Mouse (Mus musculus): ENCODE results near the gene Lrrc8a. TPM values are rescaled to one million over a fixed set of nuclear protein-coding genes. Genes with fewer than 3 reads are reported as not detected.
A peak's percentile ranks its signal among the peaks of the same experiment; 100 is the strongest.

Lrrc8a gene
- 30.6 and 43.0 TPM in 2 replicates for polyA plus RNA-seq (2016; fragmentation: Nextera tagmentation; extraction: Ambion mirVana)

DNA sequence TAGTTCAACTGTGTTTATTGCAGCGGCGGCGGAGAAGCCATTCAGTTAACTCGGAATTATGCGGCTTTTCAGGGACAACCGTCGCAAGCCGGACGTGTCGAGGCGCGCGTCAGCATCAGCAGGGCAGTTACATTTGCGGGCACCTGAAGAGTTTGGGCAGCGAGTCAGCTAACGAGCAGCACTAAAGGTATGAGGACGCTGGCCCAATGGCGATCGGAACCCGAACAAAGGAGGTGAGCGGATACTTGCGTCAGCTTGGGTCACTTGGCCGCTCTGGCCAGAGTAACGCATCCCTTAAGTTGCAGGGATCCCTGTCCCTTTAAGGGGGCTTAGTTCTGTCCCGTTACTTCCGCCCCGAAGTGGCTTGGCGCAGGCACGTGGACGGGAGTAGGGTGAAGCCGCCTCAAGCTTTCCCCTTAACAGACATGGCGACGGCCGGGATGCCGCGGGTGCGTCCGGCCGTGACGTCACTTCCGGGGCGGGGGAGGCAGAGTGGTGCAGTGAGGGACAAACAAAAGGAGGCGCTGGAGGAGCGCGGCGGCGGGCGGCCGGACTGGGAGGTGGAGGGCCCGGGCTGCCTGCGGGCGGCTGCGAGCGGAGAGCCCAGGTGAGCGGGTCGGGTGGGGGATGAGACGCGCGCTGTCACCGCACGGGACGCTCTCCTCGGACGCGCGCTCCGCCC, at the start of gene Lrrc8a:
Lrrc8a (plus strand) TSS at position 517 of the 682 bp plus-strand sequence.
- peaks cover 33% of the 10 kb centered on the region for H3K4me1 ChIP-seq
- peak within 1 kb of the TSS; percentile 83 for H3K9ac ChIP-seq
- H3K4me3 ChIP-seq, result peak within 1 kb of the TSS; percentile 89
- peak; percentile 94 for ATAC-seq (ENCODE audit: low FRiP score, low read depth)
- H3K9me3 ChIP-seq, result no peaks in the 10 kb centered on the region
- H3K4me2 ChIP-seq (replicated peaks), result peak within 1 kb of the TSS; percentile 94
- H3K27me3 ChIP-seq (replicated peaks), result no peaks in the 10 kb centered on the region
- H3K36me3 ChIP-seq, result peaks cover 28% of the 10 kb centered on the region
- under 1% methylated on average over 67 of the region's 67 CpGs for WGBS
- peak within 1 kb of the TSS; percentile 83 for H3K27ac ChIP-seq

DNA sequence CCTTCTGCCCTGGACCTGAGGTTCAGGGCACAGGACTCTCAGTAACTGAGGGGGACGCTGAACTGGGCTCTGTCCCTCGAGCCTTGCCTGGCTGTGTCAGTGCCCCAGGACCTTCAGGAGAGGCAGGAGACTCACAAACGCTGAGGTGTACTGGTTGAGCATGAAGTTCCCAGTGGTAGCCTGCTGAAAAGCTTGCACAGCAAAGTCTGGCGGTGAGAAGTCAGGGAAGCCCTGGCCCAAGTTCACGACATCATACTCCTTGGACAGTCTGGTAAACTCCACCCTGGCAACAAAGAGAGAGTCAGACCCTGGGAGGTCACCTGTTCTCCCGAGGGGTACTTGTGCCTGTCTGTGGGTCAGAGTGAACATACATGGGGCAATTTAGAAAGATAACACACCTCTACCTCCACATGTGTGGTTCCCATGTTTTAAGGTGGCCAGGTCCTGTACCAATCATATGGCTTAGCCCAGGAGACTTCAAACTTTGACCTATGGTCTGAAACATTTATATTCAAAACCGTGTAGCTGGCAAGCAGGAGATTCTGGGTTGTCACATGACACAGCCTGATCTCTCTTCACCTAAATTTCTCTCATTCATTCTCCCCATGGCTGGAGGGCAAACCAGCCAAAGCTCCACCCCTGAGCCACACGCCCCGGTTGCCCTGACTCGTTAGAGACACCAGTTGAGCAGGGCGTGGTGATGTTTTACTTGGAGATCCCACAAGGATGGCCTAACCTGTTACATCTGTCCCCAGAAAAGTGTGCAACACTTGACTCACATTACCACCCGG, 45.5 kb upstream of the Lrrc8a start:
- Histone ChIP-seq H3K27ac (no peak overlapping the region), H3K9ac (no peak overlapping the region), H3K36me3 (no peaks in the 10 kb centered on the region; the same call in 1 of the 2 replicates), H3K27me3 (replicated peaks) (no peaks in the 10 kb centered on the region), H3K4me2 (replicated peaks) (no peak overlapping the region), H3K4me1 (no peaks in the 10 kb centered on the region), H3K9me3 (no peaks in the 10 kb centered on the region), H3K4me3 (no peak overlapping the region)
- ATAC-seq (ENCODE audit: low FRiP score, low read depth), result no peak
- WGBS, result 90% methylated on average over 12 of the region's 12 CpGs

DNA sequence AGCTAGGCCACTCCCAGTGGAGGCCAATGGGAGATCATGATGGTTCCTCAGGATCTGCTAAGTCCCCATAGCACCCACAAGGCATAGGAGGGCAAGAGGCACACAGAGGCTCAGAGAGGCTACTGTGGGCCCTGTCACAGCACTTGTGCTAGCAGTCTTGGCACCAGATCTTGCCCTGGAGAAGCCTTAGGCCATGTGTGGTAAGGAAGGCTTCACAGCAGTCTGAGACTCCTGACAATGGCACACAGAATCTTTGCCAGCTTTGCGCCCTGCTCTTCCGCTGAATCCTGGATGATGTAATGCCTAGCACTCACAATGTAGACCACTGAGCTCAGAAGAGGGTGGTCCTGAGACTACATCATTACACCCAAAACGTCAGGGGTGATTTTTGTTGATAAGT, 42.9 kb upstream of the Lrrc8a start:
- H3K27me3 ChIP-seq (replicated peaks), result no peaks in the 10 kb centered on the region
- ATAC-seq (ENCODE audit: low FRiP score, low read depth), result no peak
- 83% methylated on average over 3 of the region's 3 CpGs for WGBS

DNA sequence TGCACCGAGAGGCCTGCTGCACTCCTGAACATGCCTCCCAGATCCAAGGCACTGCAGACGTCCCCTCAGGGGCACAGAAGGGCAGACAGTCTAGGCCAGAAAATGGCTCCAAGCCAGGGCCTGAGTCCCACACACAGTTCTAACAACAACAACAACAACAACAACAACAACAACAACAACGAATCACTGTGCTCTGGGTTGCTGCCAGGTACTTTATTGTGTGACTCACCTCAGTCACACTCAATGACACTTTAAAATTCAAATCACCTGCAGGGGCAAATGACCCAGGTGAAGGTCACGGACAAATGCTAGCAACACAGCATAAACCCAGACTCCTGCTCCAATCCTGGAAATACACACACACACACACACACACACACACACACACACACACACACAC, 39.5 kb upstream of the Lrrc8a start:
- ATAC-seq (ENCODE audit: low FRiP score, low read depth), result no peak

More for the DNA sequence above, 42.9 kb upstream of the Lrrc8a start:
- no peak overlapping the region for H3K4me3 ChIP-seq
- no peak overlapping the region for H3K4me2 ChIP-seq (replicated peaks)
- H3K27ac ChIP-seq, result no peak overlapping the region
- H3K36me3 ChIP-seq, result no peaks in the 10 kb centered on the region
- H3K9me3 ChIP-seq, result no peaks in the 10 kb centered on the region
- H3K4me1 ChIP-seq, result no peaks in the 10 kb centered on the region
- H3K9ac ChIP-seq, result no peak overlapping the region

DNA sequence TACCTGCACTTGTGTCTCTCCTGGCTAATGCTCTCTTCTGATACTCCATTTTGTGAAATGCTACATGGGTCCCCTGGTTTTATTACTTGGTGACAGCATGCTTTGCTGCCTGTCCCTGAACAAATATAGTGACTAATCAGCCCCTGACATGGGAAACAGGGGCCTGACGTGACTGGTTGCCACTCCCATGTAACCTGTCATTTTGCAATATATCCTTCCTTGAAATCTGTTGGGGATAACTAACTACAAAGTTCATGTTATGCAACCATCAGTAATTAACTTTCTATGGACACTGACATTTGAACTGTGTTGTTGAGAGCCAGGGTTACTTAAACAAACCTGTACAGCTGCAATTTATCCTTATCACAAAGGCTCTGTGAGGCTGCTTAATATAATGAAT, 37.5 kb upstream of the Lrrc8a start:
- 71% methylated on average over 1 of the region's 1 CpGs for WGBS
- no peak for ATAC-seq (ENCODE audit: low FRiP score, low read depth)
- H3K4me3 ChIP-seq, result no peak overlapping the region
- no peaks in the 10 kb centered on the region for H3K27me3 ChIP-seq (replicated peaks)
- no peaks in the 10 kb centered on the region for H3K9me3 ChIP-seq
- H3K9ac ChIP-seq, result no peak overlapping the region
- H3K4me2 ChIP-seq (replicated peaks), result no peak overlapping the region
- peaks cover 6% of the 10 kb centered on the region for H3K4me1 ChIP-seq
- no peak overlapping the region for H3K27ac ChIP-seq
- H3K36me3 ChIP-seq, result no peaks in the 10 kb centered on the region

More for the DNA sequence above, 39.5 kb upstream of the Lrrc8a start:
- Histone ChIP-seq H3K4me2 (replicated peaks) (no peak overlapping the region), H3K36me3 (no peaks in the 10 kb centered on the region), H3K4me1 (no peaks in the 10 kb centered on the region), H3K27me3 (replicated peaks) (no peaks in the 10 kb centered on the region), H3K9ac (no peak overlapping the region), H3K9me3 (no peaks in the 10 kb centered on the region), H3K4me3 (no peak overlapping the region), H3K27ac (no peak overlapping the region)
- 66% methylated on average over 4 of the region's 4 CpGs for WGBS

DNA sequence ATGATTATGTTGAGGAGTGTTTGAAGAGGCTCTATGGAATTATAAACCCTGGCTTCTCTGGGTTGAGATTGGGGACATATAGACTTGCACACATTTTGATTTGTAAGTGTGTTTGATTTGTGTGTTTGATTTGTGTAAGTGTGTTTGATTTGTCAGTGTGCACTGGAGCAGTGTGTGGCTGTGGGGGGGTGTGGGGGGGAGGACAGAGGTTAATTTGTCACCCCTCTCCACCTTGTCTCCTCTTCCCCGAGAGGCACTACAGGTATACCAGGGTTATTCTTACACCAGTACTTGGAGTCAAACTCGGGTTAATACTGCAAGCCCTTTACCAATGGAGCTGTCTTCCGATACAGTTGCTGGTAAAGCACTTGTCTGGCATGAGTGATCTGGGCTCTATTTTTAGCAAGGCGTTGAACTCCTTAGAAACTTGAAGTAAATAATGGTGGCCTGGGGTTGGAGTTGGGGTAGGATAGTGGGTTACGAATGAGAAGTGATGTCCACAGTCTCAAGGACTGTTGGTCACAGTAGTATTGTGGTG, 37.1 kb upstream of the Lrrc8a start:
- ATAC-seq (ENCODE audit: low FRiP score, low read depth), result no peak
- Histone ChIP-seq H3K36me3 (no peaks in the 10 kb centered on the region), H3K27ac (no peak overlapping the region), H3K4me3 (no peak overlapping the region), H3K4me1 (peaks cover 7% of the 10 kb centered on the region), H3K9ac (no peak overlapping the region), H3K27me3 (replicated peaks) (no peaks in the 10 kb centered on the region), H3K9me3 (no peaks in the 10 kb centered on the region), H3K4me2 (replicated peaks) (no peak overlapping the region)
- 87% methylated on average over 5 of the region's 5 CpGs for WGBS

DNA sequence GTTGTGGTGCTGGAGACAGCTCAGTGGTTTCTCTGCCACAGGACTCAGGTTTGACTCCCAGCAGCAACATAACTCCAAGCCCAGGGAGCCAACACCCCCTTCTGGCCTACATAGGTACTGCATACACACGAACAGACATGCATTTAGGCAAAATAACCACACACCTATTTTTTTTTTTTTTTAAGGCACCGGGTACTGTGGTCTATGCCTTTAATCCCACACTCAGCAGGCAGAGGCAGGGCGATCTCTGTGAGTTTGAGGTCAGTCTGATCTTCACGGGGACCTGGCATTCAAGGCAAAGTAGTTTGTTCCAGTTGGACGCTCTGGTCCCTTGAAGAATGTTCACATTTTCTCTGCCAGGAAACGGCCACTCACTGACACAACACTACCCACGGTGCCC, 34.1 kb upstream of the Lrrc8a start:
- H3K4me3 ChIP-seq, result no peak overlapping the region
- 78% methylated on average over 7 of the region's 7 CpGs for WGBS
- no peak overlapping the region for H3K4me2 ChIP-seq (replicated peaks)
- H3K27ac ChIP-seq, result no peak overlapping the region
- peaks cover 16% of the 10 kb centered on the region for H3K4me1 ChIP-seq
- no peak overlapping the region for H3K9ac ChIP-seq
- no peaks in the 10 kb centered on the region for H3K9me3 ChIP-seq
- no peaks in the 10 kb centered on the region for H3K27me3 ChIP-seq (replicated peaks)
- ATAC-seq (ENCODE audit: low FRiP score, low read depth), result no peak
- no peaks in the 10 kb centered on the region for H3K36me3 ChIP-seq

DNA sequence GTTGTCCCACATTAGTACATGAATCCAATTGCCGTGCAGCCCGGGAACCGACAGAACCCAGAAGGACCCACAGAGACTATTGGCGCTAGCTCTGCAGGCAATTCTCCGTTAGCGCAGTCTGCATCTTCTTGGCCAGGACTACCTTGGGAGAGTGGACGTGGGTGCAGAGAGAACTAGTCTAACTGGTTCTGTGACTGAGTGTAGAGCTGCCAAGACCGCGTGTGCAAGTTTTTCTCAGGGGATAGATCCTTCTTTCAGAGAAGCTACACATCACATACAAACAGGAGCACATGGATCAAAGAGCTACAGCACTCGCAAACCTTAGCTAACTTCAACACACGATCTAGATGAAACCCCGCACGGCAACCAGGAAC, 32.3 kb upstream of the Lrrc8a start:
- no peaks in the 10 kb centered on the region for H3K9me3 ChIP-seq
- peak overlapping the region; percentile 88 for H3K4me2 ChIP-seq (replicated peaks)
- H3K27ac ChIP-seq, result peak overlapping the region; percentile 26; the same call in 1 of the 2 replicates
- H3K27me3 ChIP-seq (replicated peaks), result no peaks in the 10 kb centered on the region
- ATAC-seq (ENCODE audit: low FRiP score, low read depth), result peak; percentile 65
- no peaks in the 10 kb centered on the region for H3K36me3 ChIP-seq
- 2% methylated on average over 13 of the region's 13 CpGs for WGBS
- H3K4me3 ChIP-seq, result peak overlapping the region; percentile 54
- H3K4me1 ChIP-seq, result peaks cover 16% of the 10 kb centered on the region
- peak overlapping the region; percentile 60 for H3K9ac ChIP-seq

DNA sequence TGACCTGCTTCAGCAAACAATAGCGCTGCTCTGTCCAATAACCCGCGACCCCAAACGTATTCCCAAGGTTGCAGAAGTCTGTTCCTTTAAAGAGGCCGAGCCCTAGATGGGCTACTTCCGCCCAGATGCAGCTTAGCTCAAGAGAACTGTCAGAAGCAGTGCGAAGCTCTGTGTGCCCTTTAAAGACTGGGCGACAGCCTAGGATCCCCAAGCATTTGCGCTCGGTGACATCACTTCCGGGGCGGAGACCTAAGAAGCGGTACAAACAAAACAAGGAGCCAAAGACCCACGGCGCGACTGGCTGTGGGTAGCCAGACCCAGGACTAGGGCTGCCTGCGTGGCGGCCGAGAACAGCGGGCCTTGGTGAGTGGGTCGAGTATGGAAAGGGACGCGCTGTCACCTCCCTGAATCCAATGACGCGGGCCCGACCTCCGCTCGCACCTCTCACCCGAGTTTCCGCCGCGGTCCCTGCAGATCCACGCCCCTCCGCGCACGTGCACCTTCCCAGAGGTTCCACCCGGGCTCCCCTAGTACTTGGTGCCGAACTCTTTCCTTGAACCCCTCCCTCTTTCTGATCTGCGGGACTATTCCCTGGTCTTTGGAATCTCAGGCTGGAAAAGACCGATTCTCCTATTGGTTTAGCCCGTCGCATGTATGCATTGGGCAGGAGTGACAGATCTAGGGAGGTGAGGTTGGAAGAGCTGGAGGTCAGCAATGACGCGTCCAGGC, 31.7 kb upstream of the Lrrc8a start, which contains the start of gene Kyat1:
Kyat1 (minus strand) TSS at position 219 of the 729 bp plus-strand sequence.
- Histone ChIP-seq H3K27me3 (replicated peaks) (no peaks in the 10 kb centered on the region), H3K4me1 (peaks cover 16% of the 10 kb centered on the region), H3K27ac (peak within 1 kb of the TSS; percentile 26; the same call in 1 of the 2 replicates), H3K4me3 (peak within 1 kb of the TSS; percentile 54), H3K4me2 (replicated peaks) (peak within 1 kb of the TSS; percentile 88), H3K9me3 (no peaks in the 10 kb centered on the region), H3K9ac (peak within 1 kb of the TSS; percentile 60), H3K36me3 (no peaks in the 10 kb centered on the region)
- under 1% methylated on average over 44 of the region's 44 CpGs for WGBS
- ATAC-seq (ENCODE audit: low FRiP score, low read depth), result peak; percentile 94

DNA sequence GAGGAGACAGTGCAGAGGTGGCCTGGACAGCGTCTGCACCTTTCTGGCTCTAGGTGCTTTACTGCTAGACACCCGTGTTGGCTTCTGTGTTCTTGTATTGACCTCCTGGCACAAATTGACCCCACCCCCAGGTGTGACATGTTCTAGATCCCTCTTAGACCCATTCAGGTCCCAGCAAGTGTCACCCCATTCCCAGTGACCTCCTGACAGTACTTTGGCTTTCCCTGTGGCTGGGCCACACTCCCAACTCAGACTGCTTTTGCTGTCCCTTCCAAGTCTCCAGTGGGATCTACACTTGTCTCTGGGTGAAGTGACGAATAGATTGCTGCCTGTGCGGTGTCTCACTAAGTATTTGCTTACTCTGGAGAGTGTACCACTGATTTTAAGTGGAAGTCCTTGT, 30.1 kb upstream of the Lrrc8a start:
- Histone ChIP-seq H3K4me1 (peaks cover 16% of the 10 kb centered on the region), H3K9ac (no peak overlapping the region), H3K4me3 (no peak overlapping the region), H3K27me3 (replicated peaks) (no peaks in the 10 kb centered on the region), H3K9me3 (no peaks in the 10 kb centered on the region), H3K36me3 (no peaks in the 10 kb centered on the region), H3K4me2 (replicated peaks) (no peak overlapping the region), H3K27ac (no peak overlapping the region)
- ATAC-seq (ENCODE audit: low FRiP score, low read depth), result no peak
- 78% methylated on average over 4 of the region's 4 CpGs for WGBS

DNA sequence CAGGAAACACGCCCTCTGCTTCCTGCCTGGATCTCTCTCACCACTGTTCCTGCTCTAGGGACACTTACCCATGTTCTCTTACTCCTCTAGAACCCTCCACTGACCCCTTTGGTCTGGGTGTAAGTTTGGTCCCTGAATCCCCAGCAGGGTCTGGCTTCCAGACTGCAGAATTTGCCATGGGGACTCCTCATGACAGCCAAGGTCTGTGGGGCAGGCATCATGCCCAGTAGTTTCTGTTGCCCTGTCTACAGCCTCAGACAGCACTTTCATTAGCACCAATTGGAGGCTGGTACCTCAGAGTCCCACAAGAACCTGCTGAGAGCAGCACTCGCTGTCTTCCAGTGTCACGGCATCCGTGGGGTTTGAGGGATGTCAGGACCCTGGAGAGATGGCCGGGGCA, 29.6 kb upstream of the Lrrc8a start:
- Histone ChIP-seq H3K4me3 (no peak overlapping the region), H3K36me3 (no peaks in the 10 kb centered on the region), H3K4me2 (replicated peaks) (no peak overlapping the region), H3K9ac (no peak overlapping the region), H3K9me3 (no peaks in the 10 kb centered on the region), H3K27me3 (replicated peaks) (no peaks in the 10 kb centered on the region), H3K27ac (no peak overlapping the region), H3K4me1 (peaks cover 16% of the 10 kb centered on the region)
- no peak for ATAC-seq (ENCODE audit: low FRiP score, low read depth)
- 80% methylated on average over 5 of the region's 5 CpGs for WGBS
